Mouse (Mus musculus) lung, postnatal 14 days (tissue): ENCODE results near the gene Bri3.
"Not testable (repeated sequence)": the region's sequence is repeated elsewhere in the genome, so short reads cannot be mapped to it uniquely, and the experiment has no call there.

ENCODE experiments used
- DNase-seq: peaks from one replicate; pipeline ENCODE4 v3.0.0; 2021

Gene Bri3

DNA sequence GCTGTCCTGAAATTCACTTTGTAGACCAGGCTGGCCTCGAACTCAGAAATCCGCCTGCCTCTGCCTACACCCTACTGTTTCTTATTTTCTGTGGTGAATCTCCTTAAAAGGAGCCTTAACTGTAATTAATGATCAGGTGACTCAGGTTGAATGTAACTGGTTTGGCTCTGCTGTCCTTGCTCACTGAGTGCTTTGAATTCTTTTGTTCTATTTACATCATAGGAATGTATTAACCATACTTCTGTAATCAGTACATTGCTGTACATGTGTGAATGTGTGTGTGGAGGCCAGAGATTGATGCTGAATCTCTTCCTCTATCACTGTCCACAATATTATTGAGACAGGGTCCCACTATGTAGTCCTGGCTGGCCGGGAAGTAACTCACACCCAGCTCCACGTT, 64.7 kb downstream of the Bri3 start:
- no peak for DNase-seq

DNA sequence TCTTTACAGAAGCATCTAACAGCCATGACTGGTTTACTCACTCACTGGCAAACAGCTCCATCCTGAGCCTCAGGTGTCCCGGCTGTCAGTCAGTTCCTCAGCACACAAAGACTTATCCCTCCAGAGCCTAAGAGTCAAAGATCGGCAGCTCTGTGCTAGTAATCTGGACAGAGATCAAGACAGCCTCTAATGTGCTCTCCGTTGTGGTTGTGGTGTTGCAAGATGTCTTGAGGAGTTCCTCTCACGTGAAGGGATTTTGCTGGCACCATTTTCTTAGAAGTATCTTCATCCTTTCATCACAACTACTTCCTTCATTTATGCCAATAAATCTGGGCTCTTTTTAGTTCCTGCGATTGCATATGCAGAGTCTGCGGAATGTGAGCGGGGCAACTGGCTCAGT, 67.9 kb downstream of the Bri3 start:
- DNase-seq = no peak

DNA sequence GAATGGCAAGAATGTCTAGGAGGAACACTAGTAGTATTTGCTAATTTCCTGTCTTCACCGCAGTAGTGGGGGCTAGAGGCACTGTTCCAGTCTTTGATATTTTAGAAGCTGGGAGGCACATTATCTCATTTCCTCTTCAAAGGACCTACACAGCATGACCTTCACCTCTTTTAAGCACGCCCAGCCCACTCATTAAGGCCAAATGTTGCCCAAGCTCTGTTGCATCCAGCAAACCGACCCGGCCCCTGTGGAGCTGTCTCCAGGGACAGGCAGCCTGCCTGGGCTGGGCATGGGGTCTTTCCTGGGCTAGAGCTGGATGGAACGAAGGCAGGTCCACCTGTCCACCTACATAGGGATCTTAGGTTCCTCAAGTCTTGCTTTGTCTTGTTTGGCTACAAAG, 69.1 kb downstream of the Bri3 start:
- DNase-seq = no peak

DNA sequence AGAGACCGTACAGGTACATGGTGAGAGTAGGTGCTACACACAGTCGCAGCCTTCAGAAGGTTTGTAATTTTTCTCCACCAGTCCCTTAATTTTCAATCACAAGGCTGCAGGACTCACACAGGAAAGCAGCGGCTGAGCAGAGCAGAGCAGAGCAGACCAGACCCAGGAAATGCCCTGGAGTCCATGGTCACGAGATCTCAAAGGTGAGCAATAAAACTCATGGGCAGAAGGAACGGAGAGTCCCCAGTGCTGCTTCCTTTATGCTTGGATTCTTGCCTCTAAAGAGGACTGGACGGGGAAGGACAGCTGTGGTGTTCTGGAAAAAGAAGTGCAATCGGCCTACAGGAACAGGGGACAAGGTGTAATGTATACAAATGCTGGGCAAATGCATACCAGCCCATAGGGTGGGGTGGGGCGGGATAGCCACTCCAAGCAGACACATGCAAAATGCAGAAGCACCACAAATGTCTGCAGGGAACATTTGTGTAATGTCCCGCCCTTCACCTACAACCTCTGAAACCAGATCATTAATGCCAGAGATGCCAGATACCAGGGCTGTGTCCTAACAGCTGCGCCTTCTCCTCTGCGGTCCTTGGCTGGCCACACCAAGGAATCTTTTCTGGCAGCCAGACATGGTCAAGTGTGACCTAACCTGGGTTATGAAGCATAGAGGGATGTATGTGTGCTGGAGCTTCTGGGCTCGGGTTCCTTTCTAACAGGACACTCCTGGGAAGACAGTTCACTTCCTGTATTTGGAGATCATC, 70.7 kb downstream of the Bri3 start:
- DNase-seq = no peak

DNA sequence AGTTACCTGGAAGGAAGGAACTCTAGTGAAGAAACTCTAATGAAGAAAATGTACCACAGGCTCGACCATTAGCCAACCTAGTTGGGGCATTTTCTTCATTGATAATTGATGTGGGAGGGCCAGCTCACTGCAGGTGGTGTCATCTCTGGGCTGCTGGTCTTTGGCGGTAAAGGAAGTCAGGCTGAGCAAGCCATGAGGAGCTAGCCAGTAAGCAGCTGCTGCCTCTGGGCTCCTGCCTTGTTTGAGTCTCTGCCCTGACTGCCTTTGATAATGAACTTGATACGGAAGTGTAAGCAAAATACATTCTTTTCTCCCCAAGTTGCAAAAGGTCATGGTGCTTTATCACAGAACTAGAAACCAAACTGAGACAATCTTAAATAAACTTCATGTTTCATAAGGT, 72.2 kb downstream of the Bri3 start:
- no peak for DNase-seq

DNA sequence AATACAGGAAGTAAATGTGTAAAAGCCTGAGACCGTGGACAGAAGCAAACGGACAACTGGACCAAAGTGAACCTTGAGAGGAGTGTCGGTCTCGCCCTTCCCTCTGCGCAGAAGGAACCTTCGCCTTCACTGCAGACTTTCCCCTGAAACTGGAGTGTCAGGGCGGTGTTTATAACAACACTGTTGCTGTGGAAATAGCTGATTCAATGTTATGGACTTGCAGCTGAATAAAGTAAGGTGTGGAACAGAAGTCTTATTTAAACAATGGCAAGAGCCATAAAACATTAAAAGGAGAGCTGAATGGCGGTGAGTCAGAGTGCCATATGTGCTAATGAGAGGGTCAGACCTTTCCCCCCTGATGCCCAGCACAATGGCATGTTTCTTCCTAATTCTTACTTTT, 73.2 kb downstream of the Bri3 start:
- DNase-seq = no peak

DNA sequence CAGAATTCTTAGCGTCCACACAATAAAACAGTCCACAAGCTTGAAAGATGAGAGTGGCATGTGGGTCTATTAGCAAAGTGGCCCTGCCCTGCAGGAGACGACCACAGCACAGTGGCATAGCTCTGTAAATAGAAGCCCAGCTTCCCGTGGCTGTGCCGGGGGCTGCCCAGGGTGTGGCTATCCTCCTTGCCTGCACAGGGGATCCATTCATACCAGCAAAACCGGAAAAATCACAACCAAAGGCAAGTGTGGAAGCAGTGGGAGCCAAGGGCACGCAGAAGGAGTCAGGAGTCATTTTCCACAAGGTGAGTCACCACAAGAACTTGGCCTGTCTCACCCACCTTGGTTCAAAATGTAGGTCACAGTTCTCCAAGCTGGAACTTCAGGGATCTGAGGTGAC, 74.0 kb downstream of the Bri3 start:
- no peak for DNase-seq

DNA sequence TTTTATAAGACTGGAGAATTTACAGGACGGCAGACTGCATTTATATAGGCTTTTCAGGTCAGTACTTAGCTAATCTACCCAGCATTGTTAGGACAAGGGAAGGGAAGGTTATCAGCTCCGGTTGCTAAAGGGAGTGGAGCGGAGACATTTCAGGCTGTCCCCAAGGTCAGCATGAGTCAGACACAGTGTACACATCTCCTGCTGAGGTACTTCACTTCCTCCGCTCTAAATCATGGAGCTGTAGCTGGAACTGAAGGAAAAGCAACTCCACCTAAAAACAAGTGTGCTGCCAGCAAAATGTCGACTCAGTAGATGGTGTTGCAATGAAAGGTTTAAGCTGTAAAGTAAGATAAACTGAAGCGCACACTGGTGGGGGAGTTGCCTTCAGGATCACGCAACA, 77.4 kb downstream of the Bri3 start:
- peak; percentile 19 for DNase-seq

DNA sequence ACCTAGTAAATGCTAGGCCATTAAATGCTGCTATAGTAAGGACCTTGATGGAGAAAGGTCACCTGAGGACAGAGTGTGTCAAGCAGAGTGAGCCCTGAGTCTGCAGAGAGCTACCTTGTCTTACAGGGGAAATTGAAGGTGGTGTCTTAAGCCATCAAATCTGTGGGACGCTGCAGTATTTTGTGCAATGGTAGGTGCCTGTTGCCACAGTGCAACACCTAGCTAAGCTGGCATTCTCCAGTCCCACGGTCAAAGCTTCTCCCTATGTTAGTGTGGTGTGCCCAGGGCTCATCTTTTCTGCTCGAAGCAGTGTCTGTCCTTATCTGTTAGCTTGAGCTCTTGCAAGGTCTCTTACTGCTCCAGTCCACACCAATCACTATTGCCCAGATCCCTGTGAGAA, 78.5 kb downstream of the Bri3 start:
- no peak for DNase-seq

DNA sequence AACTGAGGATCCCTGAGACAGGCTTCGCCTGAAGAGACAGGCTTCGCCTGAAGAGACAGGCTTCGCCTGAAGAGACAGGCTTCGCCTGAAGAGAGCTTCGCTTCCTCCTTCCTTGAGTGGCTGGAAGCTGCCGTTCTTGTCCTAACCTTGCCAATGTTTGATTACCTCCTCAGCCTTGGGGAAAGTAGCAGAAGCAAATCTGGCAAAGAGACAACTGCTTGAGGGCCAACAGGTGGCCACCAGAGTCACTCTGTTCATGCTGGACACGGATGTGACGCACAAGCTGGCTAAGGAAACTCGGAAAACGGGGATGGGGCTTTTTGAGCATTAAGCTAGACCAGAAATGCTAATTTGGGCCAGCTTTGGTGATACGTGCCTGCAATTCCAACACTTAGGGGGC, 89.8 kb downstream of the Bri3 start:
- DNase-seq = no peak

DNA sequence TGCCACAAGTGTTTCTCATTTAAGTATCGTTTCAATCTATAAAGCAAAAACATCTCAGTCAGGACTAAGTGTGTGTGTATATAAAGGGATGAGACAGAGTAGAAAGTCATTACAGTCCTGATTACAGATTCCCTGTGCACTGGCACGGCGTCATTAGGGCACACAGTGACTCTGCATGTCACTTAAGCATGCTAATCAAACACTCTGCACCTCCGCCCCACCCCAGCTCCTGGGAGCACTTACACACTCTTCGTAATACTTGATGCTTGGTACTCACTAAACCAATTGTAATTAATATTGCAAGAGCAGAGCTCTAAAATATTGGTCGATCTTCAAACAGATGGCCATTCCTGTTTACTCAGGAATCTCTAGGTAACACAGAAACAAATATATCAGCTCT, 91.1 kb downstream of the Bri3 start:
- not testable (repeated sequence) for DNase-seq

DNA sequence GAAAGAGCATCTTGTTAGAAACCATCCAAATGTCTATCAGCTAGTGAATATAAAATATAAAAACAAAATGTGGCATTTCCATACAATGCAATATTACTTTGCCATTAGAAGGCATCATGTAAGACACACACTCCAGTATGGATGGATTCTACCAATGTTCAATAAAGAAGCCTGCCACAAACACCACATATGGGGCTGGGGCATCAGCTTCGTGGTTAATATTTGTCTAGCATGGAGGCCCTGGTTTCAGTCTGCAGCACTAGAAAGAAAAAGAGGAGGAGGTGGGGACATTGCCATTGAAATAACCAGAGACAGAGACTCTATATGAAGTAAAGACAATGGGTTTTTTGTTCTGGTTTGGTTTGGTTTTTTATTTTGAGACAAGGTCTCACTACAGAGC, 94.5 kb downstream of the Bri3 start:
- DNase-seq = no peak

DNA sequence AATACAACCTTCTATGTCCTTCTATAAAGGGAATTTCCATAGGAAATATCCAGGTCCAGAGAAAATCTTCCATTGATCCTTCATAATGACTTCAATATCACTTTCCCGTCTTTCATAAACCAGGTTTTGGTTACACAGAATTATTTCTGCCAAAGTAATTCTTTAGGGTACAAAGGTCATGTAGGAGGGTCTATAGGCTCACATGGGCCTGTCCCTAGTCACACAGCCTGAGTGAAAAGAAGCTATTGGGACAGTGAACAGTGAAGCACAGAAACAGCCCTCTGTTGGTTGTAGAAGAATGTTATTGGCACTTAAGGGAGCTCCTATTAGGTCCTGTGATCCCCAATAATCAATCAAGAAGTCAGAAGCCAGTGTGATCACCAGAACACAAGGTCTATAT, 96.8 kb downstream of the Bri3 start:
- DNase-seq = no peak

DNA sequence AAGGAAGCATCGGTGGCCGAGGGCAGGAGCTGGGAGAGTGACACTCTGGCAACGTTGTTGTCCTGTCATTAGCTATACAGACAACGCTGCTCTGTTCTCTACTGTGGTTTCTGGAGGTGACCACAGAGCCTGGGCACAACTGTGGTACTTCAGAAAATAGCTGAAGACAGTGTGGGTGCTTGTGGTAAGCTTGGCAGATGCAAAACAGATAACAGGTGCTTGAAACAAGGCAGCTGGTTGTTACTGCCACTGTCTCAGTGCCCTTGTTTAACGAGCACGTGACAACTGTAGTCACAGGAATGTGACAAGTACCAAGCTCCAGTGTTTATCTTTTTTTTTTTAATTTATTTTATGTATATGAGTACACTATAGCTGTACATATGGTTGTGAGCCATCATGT, 100.4 kb downstream of the Bri3 start:
- no peak for DNase-seq

DNA sequence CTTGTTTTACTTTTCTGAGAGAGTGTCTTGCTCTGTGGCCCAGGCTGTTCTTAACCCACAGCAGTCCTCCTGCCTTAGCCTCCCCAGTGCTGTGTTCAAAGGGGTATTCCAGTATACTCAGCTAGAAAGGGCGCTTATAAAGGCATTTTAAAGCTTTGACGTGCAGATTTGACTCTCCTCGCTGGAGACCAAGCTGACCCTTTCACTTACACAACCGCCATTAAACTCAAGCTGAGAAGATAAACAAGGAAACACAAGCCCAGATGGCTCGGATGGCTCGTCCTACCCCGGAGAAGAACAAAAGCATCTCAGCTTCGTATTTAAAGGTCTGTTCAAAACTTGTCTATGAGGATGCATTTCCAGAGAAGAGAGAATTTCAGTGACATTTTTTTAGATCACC, 106.9 kb downstream of the Bri3 start:
- no peak for DNase-seq

DNA sequence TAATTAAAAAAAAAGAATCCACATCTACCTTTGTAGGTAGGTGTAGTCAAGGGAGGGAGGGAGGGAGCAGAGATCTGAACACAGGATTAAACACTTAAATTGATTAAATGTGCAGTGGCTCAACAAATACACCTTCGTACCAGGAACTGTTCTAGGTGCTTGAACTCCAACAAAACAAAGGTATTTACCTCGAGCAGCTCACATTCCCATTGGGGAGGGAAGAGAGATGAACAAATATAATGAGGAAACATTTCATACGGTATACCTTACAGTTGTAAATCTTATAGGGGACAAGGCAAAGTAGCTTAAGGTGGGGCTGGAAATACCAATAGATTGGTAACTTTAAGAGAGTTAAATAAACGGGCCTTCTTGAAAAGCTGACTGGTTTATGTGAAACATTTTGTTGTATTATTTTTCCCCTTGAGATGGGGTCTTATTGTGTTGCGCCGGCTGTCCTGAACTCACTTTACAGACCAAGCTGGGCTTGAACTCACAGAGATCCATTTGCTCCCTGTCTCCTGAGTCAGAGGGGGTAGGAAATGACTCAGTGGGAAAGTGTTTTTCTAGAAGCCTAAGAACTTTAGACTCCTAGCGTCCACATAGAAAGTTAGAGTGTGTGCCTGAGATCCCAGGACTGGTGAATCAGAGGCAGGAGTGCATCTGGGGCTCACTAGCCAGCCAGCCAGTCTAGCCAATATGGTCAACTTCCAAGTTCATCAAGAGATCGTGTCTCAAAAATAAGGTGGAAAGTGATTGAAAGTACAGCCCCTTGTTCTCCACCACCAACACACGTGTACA, 108.2 kb downstream of the Bri3 start:
- DNase-seq = no peak

DNA sequence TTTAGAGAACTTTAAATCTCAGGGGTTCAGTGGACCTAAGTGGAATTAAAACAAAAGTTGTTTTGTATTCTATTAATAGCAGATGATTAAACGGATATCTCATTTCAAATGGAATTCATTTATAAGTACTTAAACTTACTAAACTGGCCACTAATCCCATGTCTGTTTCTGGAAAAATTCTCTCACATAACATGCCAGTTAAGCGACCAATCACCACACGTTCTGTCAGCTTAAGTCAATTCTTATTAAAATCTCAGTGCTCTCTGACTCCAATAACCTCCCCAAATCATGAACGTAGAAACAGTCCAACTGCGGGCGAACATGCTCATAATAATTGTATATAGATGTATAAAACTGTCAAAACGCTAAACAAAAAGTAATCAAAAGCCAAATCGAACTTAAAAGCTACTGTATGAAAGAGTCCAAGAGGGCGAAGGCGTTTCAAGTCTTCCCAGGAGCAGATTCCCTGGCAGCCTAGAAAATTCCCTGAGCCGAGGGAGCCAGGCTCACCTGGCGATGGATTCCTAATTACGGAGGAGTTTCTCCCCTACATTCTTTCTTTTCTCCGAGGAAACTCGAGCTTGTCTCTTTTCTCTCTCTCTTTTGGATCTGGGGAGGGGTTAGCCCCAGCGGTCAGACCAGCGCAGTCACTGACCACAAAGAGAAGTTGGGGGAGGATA, 112.7 kb downstream of the Bri3 start:
- DNase-seq = peak; percentile 12

DNA sequence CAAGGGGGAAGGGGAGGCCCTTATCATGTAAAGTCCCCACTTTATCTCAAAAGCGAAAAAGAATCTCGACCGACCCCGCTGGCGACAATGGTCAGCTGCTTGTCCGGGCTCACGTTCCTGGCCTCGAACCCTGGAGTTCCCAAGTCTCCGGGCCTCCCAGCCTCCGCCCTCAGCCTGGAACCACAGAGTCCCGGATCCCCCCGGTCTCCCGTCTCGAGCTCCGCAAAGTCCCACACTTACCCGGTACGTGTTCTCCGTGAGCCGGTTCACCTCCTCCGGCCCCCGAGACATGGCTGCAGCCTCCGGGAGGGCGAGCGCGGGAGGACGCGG, 113.3 kb downstream of the Bri3 start:
- no peak for DNase-seq

DNA sequence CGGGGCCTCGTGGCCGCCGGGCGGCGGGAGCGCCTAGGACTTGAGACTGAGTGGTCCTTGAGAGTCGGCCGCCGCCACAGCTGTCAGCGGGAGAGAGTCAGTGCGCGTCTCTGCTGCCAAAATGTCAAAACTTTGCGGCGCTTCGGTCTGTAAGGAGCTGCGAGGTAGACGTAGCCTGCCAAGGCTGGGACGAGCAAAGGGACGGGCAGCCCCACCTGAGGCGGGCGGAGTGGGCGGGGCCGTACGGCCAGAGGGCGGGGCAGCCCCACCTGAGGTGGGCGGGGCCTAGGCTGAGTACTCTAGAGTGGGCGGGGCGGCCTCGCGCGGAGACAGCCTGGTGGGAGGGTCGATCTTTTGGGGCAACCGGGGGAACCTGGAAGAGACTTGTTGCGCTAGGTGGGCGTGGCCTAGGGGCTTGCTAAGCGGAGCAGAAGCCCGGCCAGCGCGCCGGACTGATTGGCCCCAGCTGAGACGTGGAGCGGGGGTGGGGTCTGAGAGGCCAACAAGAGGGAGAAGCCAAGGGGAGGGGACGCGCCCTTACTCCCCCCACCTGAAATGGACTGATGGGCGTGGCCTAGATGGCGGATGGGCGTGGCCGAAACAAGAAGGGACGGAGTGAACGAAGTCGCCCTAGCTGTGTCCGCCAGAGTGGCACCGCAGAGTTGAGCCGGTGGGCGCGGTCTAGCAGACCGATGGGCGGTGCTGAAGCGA, 113.8 kb downstream of the Bri3 start, which contains the start of gene Baiap2l1:
Gene Baiap2l1, minus strand, starts transcription at position 232 of the 711 bp plus-strand sequence.
- peak; percentile 92 for DNase-seq

DNA sequence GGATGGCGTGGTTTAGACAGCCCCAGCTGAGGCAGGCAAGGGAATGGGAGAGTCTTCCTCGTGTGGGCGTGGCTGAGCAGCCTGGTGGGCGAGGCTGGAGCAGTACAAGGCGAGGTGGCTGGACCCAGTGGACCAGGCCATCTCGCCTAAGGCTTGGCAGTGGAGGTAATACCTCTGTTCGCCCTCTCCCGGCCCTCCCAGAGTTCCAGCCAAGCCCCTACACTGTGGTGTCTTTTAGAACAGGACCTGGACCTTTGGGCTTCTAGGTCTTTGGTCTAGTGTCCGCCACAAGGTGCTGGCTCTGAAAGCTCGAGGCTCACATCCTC, 114.3 kb downstream of the Bri3 start:
- DNase-seq = no peak

DNA sequence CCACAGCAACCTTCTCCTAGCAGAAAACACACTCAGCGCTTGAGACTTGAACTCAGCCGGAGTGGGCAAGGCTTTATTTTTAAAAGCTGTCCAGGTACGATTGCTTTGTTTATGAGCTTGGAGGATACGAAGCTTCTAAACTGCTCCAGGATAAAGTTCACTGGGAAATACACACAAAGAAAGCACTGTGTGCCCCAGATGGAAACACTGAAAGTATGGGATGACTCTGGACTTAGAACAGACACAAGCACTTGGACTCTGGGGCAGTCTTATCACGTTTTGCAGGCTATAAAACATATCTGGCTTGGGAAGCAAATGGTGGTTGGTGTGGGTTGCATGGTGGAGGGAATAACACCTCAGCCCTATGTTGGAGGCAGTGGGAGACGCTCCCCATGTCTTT, 115.6 kb downstream of the Bri3 start:
- no peak for DNase-seq

DNA sequence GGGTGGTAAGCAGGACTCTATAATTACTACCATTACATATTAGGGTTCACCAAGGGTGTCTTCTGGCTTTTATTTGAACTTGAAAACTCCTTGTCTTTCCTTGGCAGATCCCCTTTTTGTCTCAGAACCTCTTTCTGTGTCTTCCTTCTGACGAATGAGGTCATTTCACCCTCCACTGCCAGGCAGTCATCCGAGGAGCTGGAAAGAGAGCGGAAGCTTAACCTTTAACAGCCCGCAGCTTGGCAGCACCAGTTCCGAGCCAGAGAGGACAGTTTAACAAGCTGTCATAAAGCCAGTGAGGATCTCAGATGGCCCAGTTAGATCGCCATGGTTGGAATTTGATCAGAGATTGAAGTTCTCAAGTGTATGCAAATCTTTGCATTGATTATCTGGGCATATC, 116.1 kb downstream of the Bri3 start:
- DNase-seq = no peak

DNA sequence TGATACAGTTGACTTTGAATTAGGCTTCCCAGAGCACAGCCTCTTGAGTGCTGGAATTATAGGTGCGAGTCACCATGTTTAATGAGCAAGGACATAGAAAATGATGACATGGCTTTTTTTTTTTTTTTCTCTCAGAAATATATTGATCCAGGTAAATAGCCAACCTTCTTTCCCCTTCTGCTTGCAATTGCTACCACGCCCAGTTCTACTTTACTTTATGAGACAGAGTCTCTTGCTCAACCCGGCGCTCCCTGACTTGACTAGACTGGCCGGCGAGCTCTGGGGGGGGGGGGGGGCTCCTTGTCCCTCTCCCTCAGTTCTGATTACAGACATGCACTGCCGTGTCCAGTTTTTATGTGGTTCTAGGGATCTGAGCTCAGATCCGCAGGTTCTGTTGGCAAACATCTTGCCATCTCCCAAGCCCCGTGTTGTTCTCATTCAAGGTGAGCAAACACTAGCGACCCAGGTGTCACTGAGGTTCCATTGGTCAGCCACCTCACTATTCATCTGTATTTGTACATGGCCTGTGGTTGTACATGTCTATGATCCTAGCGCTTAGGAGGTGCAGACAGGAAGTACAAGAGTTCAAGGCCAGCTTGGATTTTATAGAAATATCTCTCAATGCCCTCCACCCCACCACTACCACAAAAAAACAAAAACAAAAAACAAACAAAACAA, 120.6 kb downstream of the Bri3 start:
- DNase-seq = no peak
